Mouse (Mus musculus) lung, embryonic 14.5 days (tissue): ENCODE results near the gene Gcc1. TPM values are rescaled to one million over a fixed set of nuclear protein-coding genes. Genes with fewer than 3 reads are reported as not detected.

Experiments
- ATAC-seq: fragments of 200-750 bp; cut with Nextera tagmentation; 2 replicates; pipeline ENCODE4 v1.8.0; 2017; ENCODE audit warnings: mild to moderate bottlenecking, moderate TSS enrichment, moderate library complexity; ENCODE audit not compliant: insufficient read depth
- DNase-seq: peaks from one replicate; pipeline ENCODE4 v3.0.0-alpha.2; 2015
- H3K27ac ChIP-seq: fragments of 300-500 bp; sonication (generic); 2 replicates; pipeline ENCODE4 v1.5.1; 2014; ENCODE audit warnings: low read depth, mild to moderate bottlenecking, moderate library complexity
- H3K27me3 ChIP-seq: fragments of 300-500 bp; sonication (generic); 2 replicates; pipeline ENCODE4 v1.6.1; 2014; ENCODE audit warnings: low read length, control low read depth; ENCODE audit not compliant: insufficient read depth
- H3K36me3 ChIP-seq: fragments of 300-500 bp; sonication (generic); 2 replicates; pipeline ENCODE4 v1.6.1; 2014; ENCODE audit warnings: control low read depth; ENCODE audit not compliant: insufficient read depth
- H3K4me1 ChIP-seq: fragments of 300-500 bp; sonication (generic); 2 replicates; pipeline ENCODE4 v1.6.1; 2014; ENCODE audit warnings: antibody characterized with exemption, control low read depth; ENCODE audit not compliant: insufficient read depth
- H3K4me2 ChIP-seq: fragments of 300-500 bp; sonication (generic); 2 replicates; pipeline ENCODE4 v1.6.1; 2014; ENCODE audit warnings: mild to moderate bottlenecking
- H3K4me3 ChIP-seq: fragments of 300-500 bp; sonication (generic); 2 replicates; pipeline ENCODE4 v1.5.1; 2014; ENCODE audit warnings: low read depth, low read length
- H3K9ac ChIP-seq: fragments of 300-500 bp; sonication (generic); 2 replicates; pipeline ENCODE4 v1.6.1; 2014
- H3K9me3 ChIP-seq: fragments of 300-500 bp; sonication (generic); 2 replicates; pipeline ENCODE4 v1.6.1; 2016; ENCODE audit warnings: low read depth, low read length, control low read depth
- CTCF ChIP-seq: IDR thresholded peaks from 2 replicates; pipeline ENCODE4 v1.5.1; 2016; ENCODE audit warnings: antibody characterized with exemption, low read depth
- WGBS: fragments of 180-500 bp; shearing (Covaris S2); extraction: QIAGEN DNeasy Blood & Tissue Kit; methylation state at CpG from one replicate; pipeline ENCODE4 v1.1.7; 2014; 5-methylcytosine and 5-hydroxymethylcytosine counted together
- polyA plus RNA-seq: library from polyadenylated mRNA; unstranded; fragments of >200 nt; fragmentation: Nextera tagmentation; extraction: Ambion mirVana; gene quantifications from 2 replicates; pipeline ENCODE4 v1.2.1, GENCODE M21; 2014

Gcc1 gene
- polyA plus RNA-seq = 7.1 and 7.3 TPM in 2 replicates

DNA sequence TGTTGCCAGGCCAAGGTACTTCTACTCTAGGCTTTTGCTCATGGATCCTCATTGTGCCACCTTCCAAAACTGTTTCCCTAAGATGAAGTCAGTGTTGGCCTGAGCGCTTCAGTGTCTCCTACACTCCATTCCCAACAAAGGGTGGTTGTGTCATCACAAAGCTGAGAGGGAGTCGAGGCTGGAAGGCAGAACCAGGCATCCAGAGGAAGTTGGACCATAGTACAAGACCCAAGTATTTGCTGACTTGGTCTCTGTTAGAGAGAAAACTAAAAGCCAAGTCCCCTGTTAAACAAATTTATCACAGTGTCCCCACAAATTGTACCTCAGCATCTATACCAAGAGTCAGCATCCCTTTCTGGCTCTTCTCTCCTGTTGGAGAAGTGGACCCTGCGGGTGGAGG is at the start of gene Gcc1:
TSS of gene Gcc1 (minus strand) at position 101 of the 400 bp plus-strand sequence.
- H3K27ac ChIP-seq = no peak within 1 kb of the TSS
- H3K9ac ChIP-seq = no peak within 1 kb of the TSS
- H3K4me1 ChIP-seq = no peaks in the 10 kb centered on the region
- DNase-seq = no peak
- no peaks in the 10 kb centered on the region for H3K27me3 ChIP-seq
- no peaks in the 10 kb centered on the region for H3K9me3 ChIP-seq
- H3K4me2 ChIP-seq = no peak within 1 kb of the TSS
- no peak for TF ChIP-seq CTCF
- peaks cover 18% of the 10 kb centered on the region; the same call in 1 of the 2 replicates for H3K36me3 ChIP-seq
- 85% methylated on average over 3 of the region's 3 CpGs for WGBS
- no peak within 1 kb of the TSS for H3K4me3 ChIP-seq
- no peak for ATAC-seq

DNA sequence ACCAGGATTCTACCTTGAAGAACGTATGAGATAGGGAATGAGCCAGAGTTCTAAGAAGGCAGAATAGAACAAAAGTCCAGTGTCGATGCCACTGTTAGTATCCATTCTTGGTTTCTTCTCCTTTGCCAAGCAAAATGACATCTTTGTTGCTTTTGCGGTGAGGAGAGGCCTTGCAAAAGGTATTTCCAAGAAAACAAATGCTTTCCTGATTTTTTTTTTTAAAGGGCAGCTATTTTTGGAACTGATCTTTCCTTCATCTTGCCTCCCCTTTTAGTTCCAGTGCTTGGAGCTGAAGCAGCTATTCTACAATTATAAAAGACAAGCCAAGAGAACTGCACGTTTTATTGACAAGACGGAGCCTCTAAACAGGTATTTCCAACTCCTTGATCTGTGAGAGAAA is 46.6 kb upstream of the Gcc1 start, which contains the start of gene Snd1:
TSS of gene Snd1 (plus strand) at position 301 of the 400 bp plus-strand sequence.
- H3K4me3 ChIP-seq = no peak within 1 kb of the TSS
- H3K4me1 ChIP-seq = 0 out of 2 replicates have a peak, but pooled peaks cover 4% of the 10 kb centered on the region
- H3K4me2 ChIP-seq = no peak within 1 kb of the TSS
- H3K9ac ChIP-seq = no peak within 1 kb of the TSS
- WGBS = 81% methylated on average over 5 of the region's 5 CpGs
- TF ChIP-seq CTCF = no peak
- no peak for DNase-seq
- no peaks in the 10 kb centered on the region for H3K9me3 ChIP-seq
- no peaks in the 10 kb centered on the region for H3K36me3 ChIP-seq
- H3K27ac ChIP-seq = no peak within 1 kb of the TSS
- no peak for ATAC-seq
- no peaks in the 10 kb centered on the region for H3K27me3 ChIP-seq

DNA sequence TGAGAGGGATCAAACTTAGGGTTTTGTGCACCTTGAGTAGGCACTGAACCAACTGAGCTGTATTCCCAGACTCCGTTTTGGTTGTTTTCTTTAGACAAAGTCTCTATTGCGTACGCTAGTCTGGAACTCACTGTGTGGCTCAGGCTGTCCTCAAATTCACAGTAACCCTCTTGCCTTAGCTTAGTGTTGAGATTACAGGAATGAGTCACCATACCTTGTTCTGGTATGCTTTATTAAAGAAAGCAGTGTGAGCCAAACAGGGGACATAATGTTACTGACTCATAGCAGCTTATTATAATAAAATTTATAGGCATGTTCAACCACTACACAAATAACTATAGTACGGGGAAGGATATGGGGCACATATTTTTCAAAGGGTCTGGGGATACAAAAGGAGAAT is 46.0 kb upstream of the Gcc1 start:
- no peak overlapping the region for H3K4me2 ChIP-seq
- no peaks in the 10 kb centered on the region for H3K36me3 ChIP-seq
- no peaks in the 10 kb centered on the region for H3K9me3 ChIP-seq
- H3K27ac ChIP-seq = no peak overlapping the region
- no peak overlapping the region for H3K4me3 ChIP-seq
- H3K27me3 ChIP-seq = no peaks in the 10 kb centered on the region
- 0 out of 2 replicates have a peak, but pooled peaks cover 4% of the 10 kb centered on the region for H3K4me1 ChIP-seq
- ATAC-seq (no peak), DNase-seq (no peak)
- 83% methylated on average over 4 of the region's 4 CpGs for WGBS
- no peak overlapping the region for H3K9ac ChIP-seq
- TF ChIP-seq CTCF = no peak

DNA sequence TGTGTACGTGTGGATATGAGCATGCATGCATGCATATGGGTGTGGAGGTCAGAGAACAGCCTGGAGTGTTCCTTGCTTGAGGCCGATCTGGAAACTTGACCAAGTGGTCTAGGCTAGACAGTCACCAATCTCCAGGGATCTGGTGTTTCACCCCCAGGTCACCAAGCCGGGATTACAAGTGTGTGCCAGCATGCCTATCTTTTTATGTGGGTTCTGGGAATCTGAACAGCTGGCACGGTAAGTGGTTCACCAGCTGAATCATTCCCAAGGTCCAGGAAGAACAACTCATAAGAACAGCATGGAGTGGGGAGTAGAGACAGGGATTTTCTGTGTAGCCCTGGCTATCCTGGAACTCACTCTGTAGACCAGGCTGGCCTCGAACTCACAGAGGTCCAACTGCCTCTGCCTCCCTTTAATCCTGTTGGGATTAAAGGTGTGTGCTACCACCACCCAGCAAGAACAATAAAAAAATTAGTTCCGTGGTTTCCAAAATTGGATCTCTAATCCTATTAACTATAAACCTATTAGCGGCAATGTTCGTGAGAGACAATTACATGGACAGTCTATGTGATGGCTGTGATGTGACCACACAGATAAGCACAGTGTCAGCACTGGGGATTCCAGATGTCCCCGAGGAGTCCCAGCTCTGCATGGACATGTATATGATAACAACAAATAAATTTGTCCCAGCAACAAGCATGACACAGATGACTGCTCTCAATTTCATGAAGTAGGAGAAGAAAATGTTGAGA is 43.3 kb upstream of the Gcc1 start:
- ATAC-seq = no peak

GRCm38 (mm10) chr6:28470621-28471020 is 42.4 kb upstream of the Gcc1 start:
- no peak for TF ChIP-seq CTCF
- no peak for ATAC-seq
- no peaks in the 10 kb centered on the region for H3K36me3 ChIP-seq
- H3K9me3 ChIP-seq = no peaks in the 10 kb centered on the region
- no peak overlapping the region for H3K4me3 ChIP-seq
- DNase-seq = no peak
- no peaks in the 10 kb centered on the region for H3K27me3 ChIP-seq
- no peak overlapping the region for H3K9ac ChIP-seq
- no peak overlapping the region for H3K27ac ChIP-seq
- no peak overlapping the region for H3K4me2 ChIP-seq
- 79% methylated on average over 5 of the region's 5 CpGs for WGBS
- H3K4me1 ChIP-seq = no peaks in the 10 kb centered on the region

More for the DNA sequence above, 43.3 kb upstream of the Gcc1 start:
- no peak overlapping the region for H3K9ac ChIP-seq
- DNase-seq = no peak
- WGBS = 79% methylated on average over 9 of the region's 9 CpGs
- no peak overlapping the region for H3K4me3 ChIP-seq
- H3K27me3 ChIP-seq = no peaks in the 10 kb centered on the region
- no peak overlapping the region for H3K27ac ChIP-seq
- H3K4me1 ChIP-seq = no peaks in the 10 kb centered on the region
- H3K9me3 ChIP-seq = no peaks in the 10 kb centered on the region
- TF ChIP-seq CTCF = no peak
- H3K36me3 ChIP-seq = no peaks in the 10 kb centered on the region
- H3K4me2 ChIP-seq = no peak overlapping the region

- no peak for TF ChIP-seq CTCF
- H3K9me3 ChIP-seq = no peaks in the 10 kb centered on the region
- H3K36me3 ChIP-seq = no peaks in the 10 kb centered on the region
- ATAC-seq (no peak), DNase-seq (no peak)
- no peaks in the 10 kb centered on the region for H3K4me1 ChIP-seq
- no peak overlapping the region for H3K4me2 ChIP-seq
- no peaks in the 10 kb centered on the region for H3K27me3 ChIP-seq
- H3K27ac ChIP-seq = no peak overlapping the region
- no peak overlapping the region for H3K9ac ChIP-seq
- no peak overlapping the region for H3K4me3 ChIP-seq
- 44% methylated on average over 4 of the region's 4 CpGs for WGBS
Observed at GRCm38 (mm10) chr6:28470017-28470602, 41.9 kb upstream of the Gcc1 start.

- ATAC-seq = no peak
Observed at GRCm38 (mm10) chr6:28464630-28465029, 36.4 kb upstream of the Gcc1 start.

More at GRCm38 (mm10) chr6:28464630-28465029, 36.4 kb upstream of the Gcc1 start:
- no peaks in the 10 kb centered on the region for H3K4me1 ChIP-seq
- no peak for TF ChIP-seq CTCF
- no peak overlapping the region for H3K4me3 ChIP-seq
- no peaks in the 10 kb centered on the region for H3K36me3 ChIP-seq
- H3K9ac ChIP-seq = no peak overlapping the region
- no peak overlapping the region for H3K4me2 ChIP-seq
- 29% methylated on average over 6 of the region's 6 CpGs for WGBS
- H3K27me3 ChIP-seq = no peaks in the 10 kb centered on the region
- H3K9me3 ChIP-seq = no peaks in the 10 kb centered on the region
- H3K27ac ChIP-seq = no peak overlapping the region
- DNase-seq = no peak
